Mouse (Mus musculus) thymus, adult 2 months (tissue): Measurements from ENCODE around the gene Dpm3. TPM values are rescaled to one million over a fixed set of nuclear protein-coding genes. Genes with fewer than 3 reads are reported as not detected.

Experiments
- DNase-seq: peaks from one replicate; pipeline ENCODE4 v3.0.0; 2021
- H3K27ac ChIP-seq: fragments of 200-500 bp; 2 replicates; pipeline ENCODE4 v1.5.1; 2012; ENCODE audit warnings: low read length, control low read depth; ENCODE audit not compliant: control insufficient read depth, insufficient read depth
- H3K27me3 ChIP-seq: fragments of 200-500 bp; 2 replicates; pipeline ENCODE4 v1.6.1; 2012; ENCODE audit warnings: mild to moderate bottlenecking, low read length, moderate library complexity, mixed read lengths; ENCODE audit not compliant: control insufficient read depth, insufficient read depth
- H3K36me3 ChIP-seq: fragments of 200-500 bp; 2 replicates; pipeline ENCODE4 v1.6.1; 2012; ENCODE audit warnings: mild to moderate bottlenecking, low read length, moderate library complexity; ENCODE audit not compliant: control insufficient read depth, insufficient read depth
- H3K4me1 ChIP-seq: fragments of 200-500 bp; replicated peaks from 2 replicates; pipeline ENCODE4 v1.6.1; 2012; ENCODE audit warnings: low read length; ENCODE audit not compliant: control insufficient read depth, insufficient read depth
- H3K4me3 ChIP-seq: fragments of 200-500 bp; 2 replicates; pipeline ENCODE4 v1.5.1; 2012; ENCODE audit warnings: mild to moderate bottlenecking, low read length, control low read depth, moderate library complexity; ENCODE audit not compliant: control insufficient read depth, insufficient read depth
- CTCF ChIP-seq: fragments of 200-500 bp; IDR thresholded peaks from 2 replicates; pipeline ENCODE4 v1.5.1; 2012; ENCODE audit warnings: mild to moderate bottlenecking, control low read depth, low read length, moderate library complexity, borderline replicate concordance; ENCODE audit not compliant: control insufficient read depth, poor library complexity, insufficient read depth; ENCODE audit errors: extremely low read depth
- POLR2A ChIP-seq: fragments of 200-500 bp; IDR thresholded peaks from 2 replicates; pipeline ENCODE4 v1.6.1; 2012; ENCODE audit warnings: mild to moderate bottlenecking, low read length, control low read depth, moderate library complexity; ENCODE audit not compliant: control insufficient read depth, poor library complexity, insufficient read depth; ENCODE audit errors: extremely low read depth
- WGBS: fragments of 180-500 bp; shearing (Covaris S2); methylation state at CpG from one replicate; pipeline ENCODE4 v1.1.7; 2018; 5-methylcytosine and 5-hydroxymethylcytosine counted together
- polyA plus RNA-seq: library from polyadenylated mRNA; depleted of rRNA; stranded (reverse); fragments of >200 nt; gene quantifications from 2 replicates; pipeline ENCODE4 v1.2.3, GENCODE M21; 2012

The Dpm3 gene
- polyA plus RNA-seq, 1 experiment, result 588 TPM

DNA sequence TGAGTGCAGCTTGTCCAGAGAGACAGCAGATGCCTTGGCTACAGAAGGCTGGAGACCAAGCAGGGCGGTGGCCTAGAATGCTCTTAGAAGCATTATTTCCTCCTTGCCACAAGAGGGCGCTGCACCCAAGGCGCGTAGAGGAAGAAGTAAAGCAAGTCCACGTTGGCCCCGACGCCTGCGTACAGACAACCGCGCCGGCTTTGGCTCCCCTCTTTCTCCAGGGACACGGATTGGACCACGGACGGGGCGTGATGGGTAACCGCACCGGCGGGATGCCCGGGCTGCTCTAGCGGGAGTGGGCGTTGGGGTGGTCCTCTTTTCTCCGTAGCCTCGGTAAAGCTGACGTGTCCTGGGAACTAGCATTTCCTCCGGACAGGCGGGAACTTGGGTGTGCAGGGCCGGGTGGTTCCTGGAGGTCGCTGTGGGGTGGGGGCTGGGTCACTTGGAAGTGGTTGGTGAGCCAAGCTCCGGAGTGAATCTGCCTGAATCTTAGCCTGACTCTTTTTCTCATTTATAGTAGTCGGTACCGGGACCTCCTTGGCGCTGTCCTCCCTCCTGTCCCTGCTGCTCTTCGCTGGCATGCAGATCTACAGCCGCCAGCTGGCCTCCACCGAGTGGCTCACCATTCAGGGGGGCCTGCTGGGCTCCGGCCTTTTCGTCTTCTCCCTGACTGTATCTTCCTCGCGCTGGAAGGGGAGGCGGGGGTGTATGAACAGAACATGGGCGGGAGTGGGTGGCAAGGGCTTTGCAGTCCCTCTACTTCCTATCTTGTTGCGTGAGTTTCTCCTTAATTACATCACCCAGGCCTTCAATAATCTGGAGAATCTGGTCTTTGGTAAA lies 12.7 kb upstream of the Dpm3 start, which contains the start of gene Trim46:
Gene Trim46, minus strand, starts transcription at position 49 of the 840 bp plus-strand sequence.
- under 1% methylated on average over 42 of the region's 42 CpGs for WGBS
- H3K27me3 ChIP-seq, result no peaks in the 10 kb centered on the region
- peaks cover 42% of the 10 kb centered on the region for H3K4me1 ChIP-seq
- H3K4me3 ChIP-seq, result peak within 1 kb of the TSS; percentile 62
- 0 out of 2 replicates have a peak, but pooled peaks have one; percentile 34 for TF ChIP-seq POLR2A
- peak; percentile 94 for TF ChIP-seq CTCF
- peak; percentile 87 for DNase-seq
- peak within 1 kb of the TSS; percentile 8; the same call in 1 of the 2 replicates for H3K27ac ChIP-seq
- H3K36me3 ChIP-seq, result no peaks in the 10 kb centered on the region

DNA sequence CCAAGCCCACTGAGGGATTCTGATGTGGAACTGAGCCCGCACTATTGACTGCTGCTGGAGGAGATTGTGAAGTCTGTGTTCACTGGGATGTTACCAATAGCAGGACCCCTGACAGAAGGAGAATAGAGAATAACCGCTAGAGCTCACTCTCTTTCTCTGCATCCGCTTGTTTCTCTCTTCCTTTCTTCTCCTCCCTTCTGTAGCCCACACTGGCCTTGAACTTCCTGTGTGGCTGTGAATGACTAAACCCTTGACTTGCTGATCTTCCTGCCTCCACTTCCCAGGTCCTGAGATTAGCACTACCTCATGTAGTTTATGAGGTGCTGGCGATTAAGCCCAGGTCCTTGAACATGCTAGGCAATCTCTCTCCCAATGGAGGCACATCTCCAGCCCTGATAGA lies 11.7 kb upstream of the Dpm3 start:
- TF ChIP-seq CTCF, result no peak
- TF ChIP-seq POLR2A, result no peak
- no peak overlapping the region for H3K4me3 ChIP-seq
- H3K27ac ChIP-seq, result no peak overlapping the region
- WGBS, result 50% methylated on average over 4 of the region's 4 CpGs
- DNase-seq, result no peak
- no peaks in the 10 kb centered on the region for H3K36me3 ChIP-seq
- peaks cover 49% of the 10 kb centered on the region for H3K4me1 ChIP-seq
- no peaks in the 10 kb centered on the region for H3K27me3 ChIP-seq

DNA sequence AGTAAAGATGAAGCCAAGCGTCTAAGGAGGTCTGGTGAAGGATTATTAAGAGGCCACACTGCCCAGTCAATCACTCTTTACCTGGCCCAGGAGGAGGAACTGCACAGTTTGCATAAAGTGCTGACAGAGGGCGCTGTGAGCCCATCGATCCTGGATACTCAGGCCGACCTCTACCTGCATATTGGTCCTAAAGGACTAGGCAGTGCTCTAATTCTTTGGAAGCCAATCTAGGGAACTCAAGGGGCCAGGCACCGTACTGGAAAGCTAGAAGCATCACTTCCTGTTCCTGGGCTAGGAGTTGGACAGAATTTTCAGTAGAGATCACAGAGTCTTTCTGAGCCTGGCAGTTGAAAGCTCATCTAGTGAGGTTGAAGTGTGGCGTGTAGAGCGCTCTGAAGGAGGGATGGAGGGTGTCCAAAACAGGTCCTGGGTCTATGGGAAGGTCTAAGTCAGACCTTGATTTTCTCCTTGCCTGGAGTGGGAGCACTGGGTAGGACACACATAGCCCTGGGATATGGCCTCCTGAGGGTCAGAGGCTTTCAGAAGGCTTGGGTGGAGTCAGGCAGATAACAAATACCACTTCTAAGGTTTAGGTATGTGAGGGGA lies 8.6 kb upstream of the Dpm3 start:
- Histone ChIP-seq H3K4me3 (no peak overlapping the region), H3K36me3 (no peaks in the 10 kb centered on the region), H3K27me3 (no peaks in the 10 kb centered on the region), H3K4me1 (peaks cover 31% of the 10 kb centered on the region), H3K27ac (peak overlapping the region; percentile 39; the same call in 1 of the 2 replicates)
- WGBS, result 13% methylated on average over 7 of the region's 7 CpGs
- peak; percentile 72 for DNase-seq
- TF ChIP-seq POLR2A (no peak), CTCF (peak; percentile 22; the same call in 1 of the 2 replicates)

GRCm38 (mm10) chr3:89251365-89251895 lies 7.7 kb upstream of the Dpm3 start:
- Histone ChIP-seq H3K36me3 (no peaks in the 10 kb centered on the region), H3K4me1 (peaks cover 28% of the 10 kb centered on the region), H3K27ac (no peak overlapping the region), H3K4me3 (peak overlapping the region; percentile 46), H3K27me3 (no peaks in the 10 kb centered on the region)
- TF ChIP-seq CTCF, result no peak
- 3% methylated on average over 17 of the region's 17 CpGs for WGBS
- peak; percentile 81 for DNase-seq

- H3K27me3 ChIP-seq, result no peaks in the 10 kb centered on the region
- peaks cover 18% of the 10 kb centered on the region for H3K4me1 ChIP-seq
- no peak for DNase-seq
- no peak overlapping the region for H3K4me3 ChIP-seq
- 95% methylated on average over 5 of the region's 5 CpGs for WGBS
- no peaks in the 10 kb centered on the region for H3K36me3 ChIP-seq
- H3K27ac ChIP-seq, result no peak overlapping the region
- TF ChIP-seq CTCF, result no peak
- no peak for TF ChIP-seq POLR2A
These were observed 4.2 kb upstream of the Dpm3 start for GRCm38 (mm10) chr3:89254994-89255393.

- TF ChIP-seq CTCF, result no peak
- no peak for TF ChIP-seq POLR2A
- WGBS, result 83% methylated on average over 5 of the region's 5 CpGs
- H3K27ac ChIP-seq, result no peak overlapping the region
- H3K36me3 ChIP-seq, result no peaks in the 10 kb centered on the region
- peaks cover 10% of the 10 kb centered on the region for H3K4me1 ChIP-seq
- no peak overlapping the region for H3K4me3 ChIP-seq
- H3K27me3 ChIP-seq, result no peaks in the 10 kb centered on the region
- no peak for DNase-seq
These were observed 3.0 kb upstream of the Dpm3 start for GRCm38 (mm10) chr3:89256177-89256576.
